Mouse (Mus musculus) bone marrow macrophage, adult 2 months (primary cell): ENCODE results near the gene E2f8. TPM values are rescaled to one million over a fixed set of nuclear protein-coding genes. Genes with fewer than 3 reads are reported as not detected.

Experiments used
- H3K27ac ChIP-seq: 2 replicates; pipeline ENCODE4 v1.5.1; 2012; ENCODE audit warnings: low read depth, low read length; ENCODE audit not compliant: insufficient read depth
- H3K4me1 ChIP-seq: 2 replicates; pipeline ENCODE4 v1.6.1; 2012; ENCODE audit warnings: low read length; ENCODE audit not compliant: control insufficient read depth, insufficient read depth
- H3K4me3 ChIP-seq: 2 replicates; pipeline ENCODE4 v1.5.1; 2012; ENCODE audit warnings: mild to moderate bottlenecking, low read length, moderate library complexity; ENCODE audit not compliant: insufficient read depth
- CTCF ChIP-seq: IDR thresholded peaks from 2 replicates; pipeline ENCODE4 v1.5.1; 2012; ENCODE audit warnings: low read depth, mild to moderate bottlenecking, low read length, moderate library complexity
- POLR2A ChIP-seq: IDR thresholded peaks from 2 replicates; pipeline ENCODE4 v1.6.1; 2012; ENCODE audit warnings: mild to moderate bottlenecking, low read depth, low read length, borderline replicate concordance
- polyA plus RNA-seq: library from polyadenylated mRNA; stranded (reverse); fragments of >200 nt; gene quantifications from 2 replicates; pipeline ENCODE4 v1.2.4, GENCODE M21; 2012; ENCODE audit not compliant: missing spikeins, insufficient read depth, insufficient read length

The E2f8 gene
- polyA plus RNA-seq, 1 experiment: 21.1 TPM

GRCm38 (mm10) chr7:48825170-48825569 lies 56.2 kb downstream of the E2f8 start:
- TF ChIP-seq POLR2A (no peak), CTCF (no peak)
- H3K27ac ChIP-seq: no peak overlapping the region
- no peak overlapping the region for H3K4me3 ChIP-seq
- H3K4me1 ChIP-seq: no peaks in the 10 kb centered on the region

DNA sequence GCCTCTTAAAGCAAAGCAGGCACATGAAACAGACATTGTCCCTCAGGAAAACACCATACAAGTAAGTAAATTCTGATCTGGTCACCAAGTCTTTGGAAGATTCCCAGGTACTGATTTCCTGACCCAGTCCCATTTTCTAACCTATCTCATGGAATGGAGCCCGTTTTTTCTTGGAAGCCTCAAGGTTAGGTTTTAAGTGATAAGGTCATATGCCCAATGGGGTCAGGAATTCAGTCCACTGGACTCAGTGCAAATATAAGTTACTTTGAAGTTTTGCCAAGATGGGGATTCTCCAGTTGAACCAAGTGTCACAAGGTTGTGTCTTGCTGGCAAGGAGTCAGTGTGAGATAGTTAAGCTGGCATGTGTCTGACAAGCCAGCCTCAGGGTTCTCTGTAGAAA lies 56.7 kb downstream of the E2f8 start:
- H3K4me1 ChIP-seq: no peaks in the 10 kb centered on the region
- no peak for TF ChIP-seq CTCF
- no peak overlapping the region for H3K4me3 ChIP-seq
- no peak overlapping the region for H3K27ac ChIP-seq

DNA sequence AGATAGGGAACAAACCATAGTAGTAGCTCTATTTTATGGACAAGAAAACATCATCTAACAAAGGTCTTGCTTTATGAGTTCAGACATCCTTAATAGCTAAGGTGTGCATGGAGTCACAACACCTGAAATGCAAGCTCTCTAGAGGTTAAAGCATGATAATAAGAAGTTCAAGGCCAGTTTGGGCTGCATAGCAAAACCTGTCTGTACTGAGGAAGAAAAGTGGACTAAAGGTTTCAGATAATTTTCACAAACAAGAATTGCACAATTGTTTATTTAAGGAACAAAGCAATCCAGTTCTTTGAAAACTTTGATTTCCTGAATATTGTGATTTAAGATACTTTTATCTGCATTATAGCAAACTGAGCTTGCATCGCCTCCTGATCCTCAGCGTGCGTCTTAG lies 57.8 kb downstream of the E2f8 start:
- no peak for TF ChIP-seq CTCF
- TF ChIP-seq POLR2A: no peak
- no peak overlapping the region for H3K4me3 ChIP-seq
- H3K4me1 ChIP-seq: no peaks in the 10 kb centered on the region
- no peak overlapping the region for H3K27ac ChIP-seq

DNA sequence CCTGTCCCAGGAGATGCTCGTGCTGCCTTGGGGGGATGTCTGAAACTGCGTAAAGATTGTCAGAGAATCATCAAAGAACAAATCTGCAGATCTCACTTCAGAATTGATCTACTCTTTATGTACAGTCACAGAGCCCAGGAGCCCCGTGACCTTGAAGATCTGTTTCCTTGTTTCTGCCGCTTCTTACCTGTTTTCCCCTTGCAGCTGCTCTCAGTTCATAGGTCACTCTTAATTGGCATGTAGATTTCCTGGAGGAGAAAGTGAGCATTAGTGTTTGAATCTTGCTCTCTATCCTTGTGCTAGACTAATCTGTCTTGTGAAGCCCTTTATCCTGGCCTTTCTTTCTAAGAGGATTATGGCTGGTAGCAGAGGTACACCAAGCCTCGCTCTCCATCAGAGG lies 59.7 kb downstream of the E2f8 start:
- no peak for TF ChIP-seq POLR2A
- TF ChIP-seq CTCF: no peak
- Histone ChIP-seq H3K4me1 (no peaks in the 10 kb centered on the region), H3K27ac (no peak overlapping the region), H3K4me3 (no peak overlapping the region)

Other genes starting within 250 kb of the E2f8 start
- not detected in 2 replicates for gene Mrgprb3, start 237.8 kb downstream of the E2f8 start, polyA plus RNA-seq
- gene Zdhhc13, start 92.6 kb downstream of the E2f8 start, polyA plus RNA-seq: 17.9 and 18.7 TPM in 2 replicates
- gene Csrp3, start 33.6 kb downstream of the E2f8 start, polyA plus RNA-seq: not detected in 2 replicates
- gene Nav2, start 27.1 kb upstream of the E2f8 start, polyA plus RNA-seq: 22.2 and 25.5 TPM in 2 replicates